Mouse (Mus musculus) layer of hippocampus, adult 9-10 months (tissue): ENCODE measurements around the gene Trim8.

Experiments used
- DNase-seq: peaks from one replicate; pipeline ENCODE4 v3.0.0; 2022; ENCODE audit warnings: low spot score

Gene Trim8

GRCm38 (mm10) chr19:46504822-46505417 is 3.4 kb downstream of the Trim8 start:
- DNase-seq: no peak

- DNase-seq: no peak
Observed at GRCm38 (mm10) chr19:46505646-46506371, 4.3 kb downstream of the Trim8 start.

GRCm38 (mm10) chr19:46506372-46506717 is 4.8 kb downstream of the Trim8 start:
- no peak for DNase-seq

DNA sequence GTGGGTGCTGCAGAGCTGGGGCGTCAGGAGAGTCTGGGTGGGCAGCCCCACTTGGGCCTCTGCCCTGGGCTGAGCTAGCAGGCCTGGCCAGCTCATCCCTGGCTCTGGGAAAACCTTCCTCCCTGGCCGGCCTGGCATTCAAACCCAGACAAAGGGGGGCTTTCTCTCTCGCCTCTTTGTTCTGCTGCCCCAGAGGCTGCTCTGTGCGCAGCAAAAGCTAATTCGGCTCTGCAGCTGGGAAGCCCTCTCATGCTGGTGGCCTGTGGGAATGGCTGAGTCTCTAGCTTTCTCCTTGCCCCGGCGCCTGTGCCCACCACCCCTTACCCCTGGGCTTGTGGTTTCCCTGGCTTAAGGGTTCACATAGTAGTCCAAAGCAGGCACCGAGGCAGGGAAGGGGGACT is 5.7 kb downstream of the Trim8 start:
- DNase-seq: no peak

DNA sequence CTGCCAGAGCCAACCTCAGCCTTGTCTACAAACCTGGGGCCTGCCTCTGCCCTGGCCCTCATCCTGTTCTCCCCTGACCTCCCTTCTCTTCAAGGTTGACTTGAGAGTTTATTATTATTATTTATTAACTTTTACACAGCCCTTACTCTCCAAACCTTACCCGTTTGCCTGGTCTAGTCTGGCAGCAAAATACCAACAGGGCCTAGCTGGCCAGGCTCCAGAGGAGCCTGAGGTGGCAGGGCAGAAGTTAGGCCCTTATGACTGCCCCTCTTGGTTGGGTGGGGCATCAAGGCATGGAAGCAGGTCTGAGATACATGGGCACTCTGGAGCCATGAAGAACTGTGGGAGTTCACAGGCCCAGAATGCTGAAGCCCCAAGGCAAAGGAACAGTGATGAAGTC is 6.3 kb downstream of the Trim8 start:
- no peak for DNase-seq

DNA sequence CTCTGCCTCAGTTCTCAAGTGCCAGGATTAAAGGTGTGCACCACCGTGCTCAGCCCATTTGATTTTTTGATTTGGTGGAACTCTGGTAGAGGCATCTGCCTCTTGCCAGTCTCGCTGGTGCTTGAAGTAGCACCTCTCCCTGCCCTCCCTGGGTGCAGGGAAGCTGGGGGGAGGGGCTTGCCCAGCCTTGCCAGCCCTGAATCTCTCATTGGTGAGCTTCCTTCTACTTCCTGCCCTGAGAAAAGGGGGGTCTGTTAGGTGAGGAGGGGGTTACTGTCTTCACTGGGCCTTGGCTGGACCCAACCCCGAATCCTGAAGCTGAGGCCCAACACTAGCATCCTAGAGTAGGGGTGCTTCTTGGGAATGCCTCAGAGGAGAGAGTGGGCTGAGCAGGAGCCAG is 7.2 kb downstream of the Trim8 start:
- DNase-seq: no peak

GRCm38 (mm10) chr19:46509202-46509601 is 7.7 kb downstream of the Trim8 start:
- no peak for DNase-seq

- no peak for DNase-seq
Observed at GRCm38 (mm10) chr19:46509736-46510135, 8.2 kb downstream of the Trim8 start.

DNA sequence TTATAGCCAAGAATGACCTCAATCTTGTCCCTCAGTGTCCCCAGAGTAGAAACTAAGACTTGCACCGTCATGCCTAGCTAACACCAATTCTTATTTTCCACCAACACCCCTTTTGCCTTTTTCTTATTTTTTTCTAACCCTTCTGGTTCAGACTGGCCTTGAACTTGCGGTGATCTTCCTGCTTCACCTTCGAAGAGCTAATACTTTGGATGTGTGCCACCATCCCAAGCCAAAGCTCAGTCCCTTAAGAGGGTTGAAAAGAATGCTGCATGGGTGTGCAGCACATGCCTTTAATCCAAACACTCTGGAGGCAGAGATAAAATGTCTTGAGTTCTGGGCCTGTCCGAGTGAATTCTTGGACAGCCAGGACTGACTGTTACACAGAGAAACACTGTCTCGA is 8.9 kb downstream of the Trim8 start:
- no peak for DNase-seq

DNA sequence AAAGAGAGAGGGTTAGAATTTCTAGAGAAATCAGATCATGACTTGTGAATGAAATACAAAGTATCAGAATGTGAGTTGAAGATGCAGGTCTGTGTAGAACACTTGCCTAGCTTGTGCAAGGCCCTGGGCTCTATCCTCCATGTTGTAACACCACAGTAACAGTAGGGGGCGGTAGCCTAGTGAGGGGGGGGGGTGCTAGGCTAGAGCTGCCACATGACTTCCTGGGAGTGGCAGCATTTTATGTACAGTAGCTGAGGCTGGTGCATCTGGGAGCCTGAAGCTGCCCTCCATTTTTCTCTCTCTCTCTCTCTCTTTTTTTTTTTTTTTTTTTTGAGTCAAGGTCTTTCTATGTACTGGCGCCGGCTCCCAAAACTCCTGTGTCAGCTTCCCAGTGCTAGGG is 9.3 kb downstream of the Trim8 start:
- DNase-seq: no peak

GRCm38 (mm10) chr19:46511263-46511662 is 9.8 kb downstream of the Trim8 start:
- no peak for DNase-seq

- no peak for DNase-seq
Observed at GRCm38 (mm10) chr19:46514387-46514786, 12.9 kb downstream of the Trim8 start.

- DNase-seq: no peak
Observed at GRCm38 (mm10) chr19:46515287-46515821, 13.9 kb downstream of the Trim8 start.

DNA sequence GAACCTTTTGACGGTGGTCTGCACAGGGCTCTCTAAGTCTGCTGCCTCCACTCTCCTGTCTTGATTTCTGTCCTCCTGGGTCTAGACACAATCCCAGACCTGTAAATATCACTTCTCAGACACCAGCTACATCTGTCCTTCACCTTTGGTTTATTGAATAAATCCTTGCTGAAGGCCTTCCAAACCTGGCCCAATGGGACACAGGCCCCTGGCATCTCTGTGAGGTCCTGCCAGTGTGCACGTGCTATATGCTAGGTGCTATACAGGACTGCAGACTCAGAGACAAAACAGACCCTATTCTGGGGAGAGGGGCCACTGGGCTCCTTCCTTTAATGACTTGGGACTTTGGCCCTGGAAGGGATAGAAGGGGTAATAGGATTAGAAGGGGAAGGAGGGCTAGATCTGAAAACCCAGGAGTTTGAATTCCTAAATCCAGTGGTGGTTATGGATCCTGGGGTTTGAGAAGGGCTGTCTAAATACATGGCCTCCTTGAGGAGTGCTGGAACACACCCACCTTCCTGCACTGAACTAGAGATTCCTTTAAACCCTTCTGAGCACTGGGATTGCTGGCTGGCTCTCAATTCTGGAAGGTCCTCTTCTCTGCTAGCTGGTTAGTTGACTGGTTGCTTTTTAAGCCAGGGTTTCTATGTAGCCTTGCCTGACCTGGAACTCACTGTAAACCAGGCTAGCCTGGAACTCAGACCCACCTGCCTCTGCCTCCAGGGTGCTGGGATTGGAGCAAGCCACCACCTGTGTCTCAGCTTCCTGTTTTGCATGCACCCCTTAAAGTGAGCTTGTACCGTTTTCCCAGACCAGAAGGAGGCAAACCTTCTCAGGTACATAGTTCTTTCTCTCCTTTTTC is 15.4 kb downstream of the Trim8 start:
- no peak for DNase-seq

GRCm38 (mm10) chr19:46517529-46518351 is 16.2 kb downstream of the Trim8 start:
- no peak for DNase-seq

GRCm38 (mm10) chr19:46518352-46518787 is 16.9 kb downstream of the Trim8 start:
- no peak for DNase-seq

DNA sequence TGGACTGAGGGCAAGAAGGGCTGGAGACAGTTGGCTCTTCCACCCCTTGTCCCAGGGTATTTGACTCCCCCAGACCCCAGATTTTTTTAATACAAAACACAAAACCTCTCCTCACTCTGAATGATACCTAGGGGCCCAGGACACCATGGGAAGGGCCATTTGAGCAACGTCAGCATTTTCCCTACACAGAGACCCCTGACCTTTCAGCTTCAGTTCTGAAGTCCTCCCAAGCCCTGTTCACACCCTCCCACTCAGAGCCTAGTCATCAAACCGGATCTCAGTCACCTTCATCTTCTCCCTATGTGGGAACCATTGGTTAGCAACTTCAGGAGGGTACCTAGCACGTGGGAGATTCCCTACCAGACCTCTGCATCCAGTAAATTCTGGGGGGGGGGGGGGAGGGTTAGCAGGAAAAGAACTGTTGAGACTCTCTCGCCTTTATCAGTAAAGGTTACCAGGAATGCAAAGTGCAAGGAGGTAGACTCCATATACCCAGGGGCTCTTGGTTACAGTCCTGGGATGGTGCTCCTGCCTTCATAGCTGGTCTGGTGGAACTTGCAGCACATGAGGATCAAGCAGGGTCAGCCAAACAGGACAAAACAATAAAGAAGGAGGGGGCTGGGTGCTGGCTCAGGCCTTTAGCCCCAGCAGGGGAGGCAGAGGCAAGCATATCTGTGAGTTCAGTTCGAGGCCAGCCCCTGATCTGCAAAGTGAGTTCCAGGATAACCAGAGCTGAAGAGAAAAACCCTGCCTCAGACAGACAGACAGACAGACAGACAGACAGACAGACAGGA is 17.5 kb downstream of the Trim8 start:
- DNase-seq: no peak

DNA sequence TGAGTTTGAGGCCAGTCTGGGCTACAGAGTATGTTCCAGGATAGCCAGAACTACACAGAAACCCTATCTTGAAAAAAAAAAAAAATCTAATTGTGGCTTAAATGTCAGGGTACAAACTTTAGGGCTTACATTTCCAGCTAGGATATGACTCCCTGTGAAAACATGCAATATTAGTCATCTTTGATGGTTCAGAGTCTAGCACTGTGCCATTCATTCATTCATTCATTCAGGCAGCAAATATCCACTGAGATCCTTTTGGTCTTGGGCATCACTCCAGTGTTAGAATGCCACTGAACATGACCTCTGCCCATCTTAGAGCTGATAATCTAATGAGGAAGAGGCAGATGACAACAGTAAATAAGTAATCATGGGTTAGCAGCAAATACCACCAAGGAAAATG is 20.2 kb downstream of the Trim8 start:
- no peak for DNase-seq

GRCm38 (mm10) chr19:46522433-46523044 is 21.0 kb downstream of the Trim8 start:
- DNase-seq: no peak

GRCm38 (mm10) chr19:46523131-46523479 is 21.6 kb downstream of the Trim8 start:
- no peak for DNase-seq
